Mouse (Mus musculus) liver (tissue): ENCODE measurements around the gene Ubr1.
"Not testable (repeated sequence)": the region's sequence is repeated elsewhere in the genome, so short reads cannot be mapped to it uniquely, and the experiment has no call there.

Source experiments
- DNase-seq: peaks from one replicate; pipeline ENCODE4 v3.0.0-alpha.2; 2020; ENCODE audit warnings: mixed read lengths

The Ubr1 gene

DNA sequence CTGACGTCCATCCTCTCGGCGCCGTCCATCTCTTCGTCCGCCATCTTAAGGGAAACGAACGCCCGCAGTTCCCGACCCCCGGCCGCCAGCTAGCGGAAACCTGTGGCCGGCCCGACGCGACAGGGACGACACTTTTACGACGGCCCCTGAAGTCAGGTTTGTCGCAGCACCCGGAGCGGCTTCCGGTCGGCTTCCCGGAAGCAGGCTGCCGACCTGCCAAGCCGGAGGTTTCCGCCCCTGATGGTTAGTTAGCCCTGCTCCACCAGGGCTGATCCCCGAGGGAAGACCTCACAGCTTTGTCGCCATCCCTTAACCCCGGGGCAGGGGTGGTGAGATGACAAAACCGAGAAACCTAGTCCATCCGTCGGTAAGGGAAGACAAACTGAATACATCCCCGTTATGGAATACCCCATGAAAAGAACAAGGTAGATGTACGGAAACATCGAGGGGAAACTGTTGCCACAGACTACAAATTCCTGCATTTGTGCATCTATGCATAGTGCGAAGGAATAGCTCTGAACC, at the start of gene Ubr1:
Ubr1 (minus strand) TSS at position 157 of the 522 bp plus-strand sequence.
- peak; percentile 91 for DNase-seq

DNA sequence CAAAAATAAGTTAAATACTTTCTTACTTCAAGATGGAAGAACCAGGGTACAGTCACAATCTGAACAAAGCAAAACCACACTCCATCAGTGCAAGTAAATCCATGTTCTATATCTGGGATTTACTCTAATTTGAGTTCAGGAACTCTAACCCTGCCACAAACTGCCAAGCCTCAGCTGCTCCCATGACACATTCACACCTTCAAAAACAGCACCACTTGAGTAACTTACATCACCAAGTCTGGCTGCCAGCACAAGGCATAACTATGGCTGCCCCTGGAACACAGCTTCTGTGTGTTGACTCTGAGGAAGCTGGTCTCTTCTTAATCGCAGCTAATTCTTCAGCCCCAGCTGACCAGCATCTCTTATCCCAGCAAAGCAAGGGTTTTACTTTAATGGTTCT, 46.6 kb upstream of the Ubr1 start:
- DNase-seq = no peak

DNA sequence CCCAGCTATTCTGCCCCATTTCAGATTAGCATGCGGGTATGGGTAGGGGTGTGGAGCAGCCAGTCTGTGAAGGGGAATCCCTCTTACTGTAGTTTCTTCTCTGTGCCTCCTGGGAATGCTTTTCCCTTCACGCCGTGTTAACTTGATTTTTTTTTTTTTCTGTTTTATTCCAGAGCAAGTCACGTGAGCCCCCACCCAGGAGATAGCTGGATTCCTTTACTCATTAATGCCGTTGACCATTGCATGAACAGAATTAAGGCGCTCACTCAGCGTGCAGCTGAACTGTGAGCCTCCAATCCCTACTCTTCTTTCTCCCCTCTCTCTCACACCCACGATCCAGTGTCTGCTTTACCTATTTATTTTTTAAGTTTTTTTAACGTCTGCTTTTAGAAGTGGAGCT, 45.7 kb upstream of the Ubr1 start:
- no peak for DNase-seq

DNA sequence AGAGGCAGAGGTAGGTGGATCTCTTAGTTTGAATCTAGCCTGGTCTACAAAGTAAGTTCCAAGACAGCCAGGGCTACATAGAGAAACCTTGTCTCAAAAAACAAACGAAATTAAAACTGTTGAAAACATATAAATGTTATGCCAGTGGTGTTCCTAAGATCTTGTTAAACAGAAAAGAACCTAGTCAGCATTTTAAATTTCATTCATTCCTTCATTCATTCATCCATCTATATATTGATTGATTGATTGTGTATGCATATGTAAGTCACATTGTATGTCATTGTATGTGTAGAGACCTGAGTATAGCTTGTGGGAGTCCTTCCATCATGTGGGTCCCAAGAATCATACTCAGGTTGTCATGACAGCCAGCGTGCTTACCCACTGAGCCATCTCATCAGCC, 45.0 kb upstream of the Ubr1 start:
- no peak for DNase-seq

DNA sequence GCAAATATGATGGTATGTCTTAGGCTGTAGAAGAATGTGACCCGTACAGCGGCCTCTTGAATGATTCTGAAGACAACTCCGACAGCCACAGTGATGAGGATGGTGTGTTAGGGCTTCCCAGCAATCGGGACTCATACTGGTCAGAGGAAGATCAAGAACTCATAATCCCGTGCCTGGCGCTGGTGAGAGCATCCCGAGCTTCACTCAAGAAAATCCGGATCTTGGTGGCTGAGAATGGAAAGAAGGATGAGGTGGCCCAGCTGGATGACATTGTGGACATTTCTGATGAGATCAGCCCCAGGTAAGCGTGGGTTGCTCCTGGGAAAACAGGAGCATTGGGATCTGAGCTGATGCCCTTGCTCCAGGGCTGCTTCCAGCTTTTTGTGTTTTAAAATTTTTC, 42.2 kb upstream of the Ubr1 start:
- no peak for DNase-seq

DNA sequence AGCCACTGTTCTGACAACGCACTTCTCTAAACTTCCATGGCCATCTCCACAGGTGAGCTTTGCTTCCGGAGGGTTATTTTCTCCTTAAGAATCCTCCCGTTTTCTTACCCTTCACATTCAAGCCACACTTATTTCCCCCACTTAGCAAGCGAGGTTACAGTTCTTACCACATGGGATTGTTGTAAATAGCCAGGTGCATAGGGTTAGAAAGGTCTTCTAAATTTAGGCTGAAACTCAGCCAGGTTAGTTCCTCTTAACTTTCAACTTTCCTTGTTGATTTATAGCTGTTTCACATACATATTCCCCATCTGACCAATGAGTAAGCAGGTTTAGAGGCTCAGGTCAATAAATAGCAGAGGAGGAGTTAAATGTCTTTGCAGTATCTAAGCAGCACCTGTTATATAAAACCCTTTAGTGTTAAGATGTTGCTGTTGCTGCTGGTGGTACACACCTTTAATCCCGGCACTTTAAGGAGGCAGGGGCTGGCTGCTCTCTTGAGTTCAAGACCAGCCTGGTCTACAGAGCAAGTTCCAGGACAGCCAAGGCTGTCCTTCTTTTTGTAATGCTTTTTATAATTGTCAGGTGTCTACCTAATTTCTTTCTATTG, 38.7 kb upstream of the Ubr1 start:
- DNase-seq = no peak

DNA sequence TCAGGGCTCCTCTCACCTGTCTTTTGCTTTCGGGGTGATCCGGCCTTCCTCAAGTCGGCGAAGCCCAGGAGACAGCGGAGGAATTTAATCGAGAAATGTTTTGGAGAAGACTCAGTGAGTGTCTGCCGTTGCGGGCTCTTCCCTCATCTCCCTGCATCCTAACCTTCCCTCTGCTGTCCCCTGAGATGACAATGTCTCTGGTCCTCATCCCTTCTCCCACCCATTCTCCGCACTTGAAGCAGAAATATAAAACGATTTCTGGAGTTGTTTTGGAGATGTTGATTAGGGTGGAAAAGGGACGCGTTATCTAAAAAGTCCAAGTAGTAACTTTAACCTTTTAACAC, 38.1 kb upstream of the Ubr1 start:
- DNase-seq = no peak

DNA sequence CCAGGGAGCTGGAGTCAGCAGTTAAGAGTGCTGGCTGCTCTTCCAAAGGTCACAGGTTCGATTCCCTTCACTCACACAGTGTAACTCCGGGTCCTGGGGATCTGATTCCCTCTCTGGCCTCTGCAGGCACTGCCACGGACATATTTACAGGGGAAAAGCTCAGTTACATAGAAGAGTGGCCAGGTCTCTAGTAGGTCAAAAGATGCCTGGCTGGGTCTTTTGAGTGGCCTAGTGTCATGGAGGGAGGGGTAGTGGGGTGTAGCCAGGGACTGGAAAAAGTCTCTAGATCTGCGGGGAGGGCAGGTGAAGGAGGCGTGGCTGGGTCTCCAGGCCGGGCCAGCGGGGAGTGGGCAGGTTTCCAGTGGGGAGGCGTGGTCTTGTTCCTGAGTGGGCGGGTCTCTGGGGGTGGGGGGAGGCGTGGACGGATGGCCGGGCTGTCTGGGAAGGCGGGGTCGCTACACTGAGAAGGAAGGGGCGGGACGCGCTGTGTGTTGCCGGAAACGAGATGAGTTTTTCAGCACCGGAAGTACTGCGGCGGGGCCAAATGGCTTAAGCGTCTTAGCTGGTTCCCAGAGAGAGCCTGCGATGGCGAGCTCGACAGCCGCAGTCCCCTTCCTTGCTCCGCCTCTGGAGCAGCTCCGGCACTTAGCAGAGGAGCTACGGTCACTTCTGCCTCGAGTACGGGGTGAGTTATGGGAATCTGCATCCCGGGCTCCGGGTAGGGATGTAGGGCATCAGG, 37.6 kb upstream of the Ubr1 start, which contains the start of gene Ccndbp1:
Ccndbp1 (plus strand) TSS at position 479 of the 739 bp plus-strand sequence.
- peak; percentile 96 for DNase-seq

DNA sequence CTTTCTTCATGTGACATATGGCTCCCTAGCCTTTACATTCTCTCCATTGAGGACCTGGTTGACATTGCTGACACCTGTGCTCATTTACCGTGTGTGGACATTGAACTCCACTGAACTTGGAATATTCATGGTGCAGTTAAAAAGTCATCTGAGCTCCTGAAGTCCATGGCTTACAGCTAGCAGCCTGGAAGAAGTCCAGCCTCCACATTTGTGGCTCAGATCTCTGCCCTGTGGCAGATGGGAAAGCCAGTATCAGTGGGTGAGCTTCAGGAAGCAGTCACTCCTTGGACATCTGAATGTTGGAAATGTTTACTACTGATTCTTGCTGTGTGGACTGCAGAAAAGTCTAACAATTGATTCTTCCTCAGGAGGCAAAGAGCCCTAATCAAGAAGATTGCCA, 36.5 kb upstream of the Ubr1 start:
- no peak for DNase-seq

DNA sequence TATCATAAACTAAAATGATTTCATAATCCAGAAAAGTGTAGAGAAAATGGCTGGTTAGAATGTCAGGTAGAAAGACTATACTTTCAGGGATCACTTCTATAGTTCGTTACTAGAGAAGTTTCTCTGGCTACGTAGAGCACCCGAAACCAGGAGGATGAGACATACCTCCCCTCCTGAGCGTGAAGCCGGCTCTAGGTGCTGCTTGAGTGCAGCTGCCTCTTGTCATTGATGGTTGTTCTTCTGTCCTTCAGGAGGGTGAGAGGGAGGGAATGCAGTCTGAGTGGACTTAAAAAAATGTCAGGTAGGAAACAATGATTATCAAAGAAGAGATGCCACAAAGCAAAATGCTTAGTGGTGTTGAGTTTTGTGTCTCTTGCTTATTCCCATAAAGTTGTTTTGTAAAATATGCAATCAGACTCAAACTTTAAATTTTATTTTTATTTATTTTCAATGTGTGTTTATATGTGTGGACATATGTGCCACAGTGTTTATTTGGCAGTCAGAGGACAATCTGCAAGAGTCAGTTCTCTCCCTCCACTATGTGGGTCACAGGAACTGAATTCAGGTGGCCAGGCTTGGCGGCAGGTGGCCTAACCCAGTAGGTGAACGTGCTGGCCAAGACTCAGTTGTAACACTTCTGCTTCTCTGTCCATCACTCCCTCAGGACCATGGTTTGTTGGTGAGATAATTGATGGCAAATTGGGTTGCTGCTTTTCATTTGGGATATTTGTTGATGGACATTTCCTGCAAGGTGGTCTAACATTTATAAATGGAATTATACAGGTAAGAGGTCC, 33.7 kb upstream of the Ubr1 start:
- no peak for DNase-seq

DNA sequence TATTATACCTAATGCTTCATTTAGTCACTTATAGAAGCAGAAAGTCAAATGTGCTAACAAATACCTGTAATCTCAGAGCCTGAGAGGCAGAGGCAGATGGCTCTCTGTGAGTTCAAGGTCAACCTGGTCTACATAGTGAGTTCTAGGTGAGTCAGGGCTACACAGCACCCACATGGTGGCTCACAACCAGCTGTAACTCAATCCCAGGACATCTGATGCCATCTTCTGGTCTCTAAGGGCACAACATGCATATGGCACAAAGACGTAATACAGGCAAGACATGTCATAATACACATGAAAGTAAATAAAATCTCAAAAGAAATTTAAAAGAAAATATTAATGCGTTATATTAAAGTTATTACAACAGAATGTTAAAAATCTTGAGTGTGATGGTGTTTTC, 33.1 kb upstream of the Ubr1 start:
- no peak for DNase-seq

DNA sequence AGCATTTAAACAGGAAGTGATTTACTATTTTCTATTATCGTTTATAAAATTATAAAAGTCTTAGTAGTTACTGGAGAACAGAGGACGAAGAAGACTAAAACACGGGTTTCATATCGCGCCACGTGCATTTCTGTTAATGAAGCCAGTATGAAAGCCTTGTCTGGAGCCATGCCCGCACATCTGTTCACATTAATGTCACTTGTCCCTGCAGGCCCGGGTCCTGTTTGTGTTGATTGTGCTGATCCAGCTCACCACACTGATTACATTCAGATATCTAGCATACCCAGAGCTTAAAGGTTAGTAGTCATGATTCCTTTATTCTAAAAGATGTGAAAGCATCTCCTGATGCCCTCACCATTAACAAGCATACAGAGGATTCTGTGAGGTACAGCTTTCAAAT, 28.3 kb upstream of the Ubr1 start:
- DNase-seq = peak; percentile 29

DNA sequence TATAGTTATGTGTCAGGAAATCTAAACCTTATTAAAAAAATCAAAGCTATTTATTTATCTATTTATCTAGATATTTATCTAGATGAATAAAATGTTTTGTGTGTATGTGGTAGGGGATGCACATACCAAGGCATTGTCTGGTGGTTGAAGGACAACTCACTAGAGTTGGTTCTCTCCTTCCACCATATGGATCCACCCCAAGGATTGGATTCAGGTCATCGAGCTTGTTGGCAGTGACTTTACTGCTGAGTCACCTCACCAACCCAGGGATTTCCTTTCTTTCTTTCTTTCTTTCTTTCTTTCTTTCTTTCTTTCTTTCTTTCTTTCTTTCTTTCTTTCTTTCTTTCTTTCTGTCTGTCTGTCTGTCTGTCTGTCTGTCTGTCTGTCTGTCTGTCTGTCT, 26.1 kb upstream of the Ubr1 start:
- DNase-seq = not testable (repeated sequence)

DNA sequence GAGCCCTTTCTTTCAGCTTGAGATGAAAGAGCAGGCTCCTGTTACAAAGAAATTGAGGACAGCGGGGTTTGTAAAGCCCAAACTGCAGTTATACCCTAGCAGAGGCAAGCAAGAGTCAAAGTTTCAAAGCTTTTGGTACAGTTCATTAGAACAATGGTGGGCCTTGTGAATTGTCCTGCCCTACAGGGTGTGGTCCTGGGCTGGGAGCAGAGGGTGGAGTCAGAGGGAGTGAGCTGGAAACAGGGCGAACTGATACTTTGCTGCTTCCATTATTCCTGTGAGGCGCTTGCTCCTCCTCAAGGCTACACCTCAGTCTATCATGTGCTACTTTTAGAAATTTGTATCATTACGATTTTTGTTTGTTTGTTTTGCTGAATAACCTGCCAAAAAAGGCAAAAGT, 20.7 kb upstream of the Ubr1 start:
- DNase-seq = no peak

DNA sequence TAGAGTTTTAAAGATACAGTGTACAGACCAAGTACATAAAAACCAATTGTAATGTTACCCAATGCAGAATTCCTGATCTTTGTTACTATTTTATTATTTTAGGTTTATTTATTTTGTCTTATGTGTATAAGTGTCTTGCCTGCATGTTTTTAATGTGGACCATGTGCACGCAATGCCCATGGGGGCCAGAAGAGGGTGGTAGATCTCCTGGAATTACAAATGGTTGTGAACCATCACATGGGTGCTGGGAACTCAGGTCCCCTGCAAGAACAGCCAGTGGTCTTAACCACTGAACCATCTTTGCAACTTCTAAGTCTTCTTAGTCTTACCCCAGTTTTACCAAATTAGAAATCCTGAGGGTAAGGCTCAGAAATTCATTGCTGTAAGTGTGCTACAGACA, 14.7 kb upstream of the Ubr1 start:
- DNase-seq = peak; percentile 42

DNA sequence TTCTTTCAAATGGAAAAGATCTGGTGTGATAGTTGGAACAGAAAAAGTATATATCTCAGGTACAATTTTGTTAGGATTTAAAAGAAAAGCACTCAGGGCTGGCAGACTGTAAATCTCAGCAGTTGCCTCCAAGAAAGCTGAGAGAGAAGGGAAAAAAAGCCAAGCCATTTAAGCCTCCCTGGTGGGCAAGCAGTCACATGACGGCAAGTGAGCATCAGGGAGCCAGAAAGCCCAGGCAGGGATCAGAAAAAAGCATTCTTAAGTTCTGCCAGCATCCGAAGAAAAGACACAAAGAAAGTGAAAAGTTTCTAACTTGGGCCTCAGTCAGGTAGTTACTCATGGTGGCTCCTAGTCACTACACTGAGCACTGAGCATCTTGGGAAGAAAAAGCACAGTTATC, 13.1 kb upstream of the Ubr1 start:
- DNase-seq = no peak

DNA sequence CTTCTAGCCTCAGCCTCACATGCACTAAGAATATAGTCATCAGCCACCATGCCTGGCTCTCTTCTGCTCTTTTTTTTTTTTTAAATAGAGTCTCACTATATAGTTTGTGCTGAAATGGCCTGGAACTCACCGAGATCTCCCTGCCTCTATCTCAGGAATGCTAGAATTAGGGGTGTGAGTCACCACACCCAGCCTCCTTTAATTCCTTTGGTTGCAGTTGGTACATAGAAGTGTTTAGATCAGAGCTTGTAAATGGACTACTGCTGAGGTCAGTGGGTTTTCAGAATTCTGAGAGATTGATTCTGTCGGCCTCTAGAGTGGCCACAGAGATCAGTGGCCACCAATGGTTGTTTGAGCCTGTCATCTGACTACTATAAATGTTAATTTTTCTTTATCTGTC, 10.3 kb upstream of the Ubr1 start:
- no peak for DNase-seq

DNA sequence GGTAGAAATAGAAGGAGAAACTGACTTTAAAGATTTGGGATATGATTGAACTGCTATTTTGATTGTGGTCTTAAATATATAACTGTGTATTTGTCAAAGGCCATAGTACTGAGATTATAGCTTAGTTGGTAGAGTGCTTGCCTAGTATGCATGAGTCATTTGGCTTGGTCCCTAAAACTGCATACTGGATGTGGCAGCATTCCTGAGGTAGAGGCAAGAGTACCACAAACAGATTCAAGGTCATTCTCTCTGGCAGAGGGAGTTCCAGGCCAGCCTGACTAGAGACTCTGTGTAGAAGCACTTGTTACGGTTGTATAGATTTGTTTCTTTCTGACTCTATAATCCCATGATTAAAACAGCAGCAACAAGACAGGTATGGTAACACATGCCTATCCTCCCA, 9.3 kb upstream of the Ubr1 start:
- no peak for DNase-seq

DNA sequence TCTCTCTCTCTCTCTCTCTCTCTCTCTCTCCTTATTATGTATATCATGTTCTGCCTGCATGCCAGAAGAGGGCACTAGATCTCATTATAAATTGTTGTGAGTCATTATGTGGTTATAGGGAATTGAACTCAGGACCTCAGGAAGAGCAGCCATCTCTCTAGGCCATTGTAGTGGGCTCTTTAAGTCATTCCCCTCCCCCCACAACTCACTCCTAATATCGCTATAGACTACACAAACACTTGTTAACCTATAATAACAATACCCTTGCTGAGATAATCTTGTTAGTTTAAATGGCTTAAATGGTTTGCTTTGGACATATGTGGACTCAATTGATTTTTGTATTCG, 8.2 kb upstream of the Ubr1 start:
- no peak for DNase-seq

DNA sequence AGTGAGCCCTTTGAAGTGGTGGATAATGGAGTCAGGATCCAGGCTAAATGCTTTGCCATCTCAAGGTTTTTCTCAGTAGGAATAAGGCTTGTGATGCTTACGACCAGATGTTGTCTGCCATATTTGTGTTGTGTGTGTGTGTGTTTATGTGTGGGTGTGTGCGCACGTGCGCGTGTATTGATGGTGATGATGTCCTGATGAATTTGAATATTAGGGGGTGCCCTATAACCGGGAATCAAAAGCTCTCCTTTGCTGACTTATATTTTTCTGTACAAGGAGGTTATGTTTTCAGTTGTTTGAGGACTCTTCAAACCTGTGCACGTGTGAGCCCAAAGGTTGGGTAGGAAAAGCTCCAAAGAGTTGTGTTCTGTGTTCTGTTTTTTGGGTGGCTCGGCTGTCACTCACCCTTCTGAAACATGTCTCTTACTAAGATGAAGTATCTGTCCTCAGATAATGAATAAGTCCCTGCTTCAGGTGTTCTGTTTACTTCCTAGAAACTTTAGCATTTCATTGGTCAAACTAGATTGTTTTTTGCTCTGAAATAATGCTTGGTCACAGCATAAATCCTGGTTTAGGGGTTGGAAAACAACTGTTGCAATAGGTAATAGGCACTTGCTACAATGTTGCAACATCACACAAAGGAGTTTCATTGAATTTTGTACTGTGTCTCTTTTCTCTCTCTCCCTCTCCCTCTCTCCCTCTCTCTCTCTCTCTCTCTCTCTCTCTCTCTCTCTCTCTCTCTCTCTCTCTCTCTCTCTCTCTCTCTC, 7.6 kb upstream of the Ubr1 start:
- DNase-seq = no peak

DNA sequence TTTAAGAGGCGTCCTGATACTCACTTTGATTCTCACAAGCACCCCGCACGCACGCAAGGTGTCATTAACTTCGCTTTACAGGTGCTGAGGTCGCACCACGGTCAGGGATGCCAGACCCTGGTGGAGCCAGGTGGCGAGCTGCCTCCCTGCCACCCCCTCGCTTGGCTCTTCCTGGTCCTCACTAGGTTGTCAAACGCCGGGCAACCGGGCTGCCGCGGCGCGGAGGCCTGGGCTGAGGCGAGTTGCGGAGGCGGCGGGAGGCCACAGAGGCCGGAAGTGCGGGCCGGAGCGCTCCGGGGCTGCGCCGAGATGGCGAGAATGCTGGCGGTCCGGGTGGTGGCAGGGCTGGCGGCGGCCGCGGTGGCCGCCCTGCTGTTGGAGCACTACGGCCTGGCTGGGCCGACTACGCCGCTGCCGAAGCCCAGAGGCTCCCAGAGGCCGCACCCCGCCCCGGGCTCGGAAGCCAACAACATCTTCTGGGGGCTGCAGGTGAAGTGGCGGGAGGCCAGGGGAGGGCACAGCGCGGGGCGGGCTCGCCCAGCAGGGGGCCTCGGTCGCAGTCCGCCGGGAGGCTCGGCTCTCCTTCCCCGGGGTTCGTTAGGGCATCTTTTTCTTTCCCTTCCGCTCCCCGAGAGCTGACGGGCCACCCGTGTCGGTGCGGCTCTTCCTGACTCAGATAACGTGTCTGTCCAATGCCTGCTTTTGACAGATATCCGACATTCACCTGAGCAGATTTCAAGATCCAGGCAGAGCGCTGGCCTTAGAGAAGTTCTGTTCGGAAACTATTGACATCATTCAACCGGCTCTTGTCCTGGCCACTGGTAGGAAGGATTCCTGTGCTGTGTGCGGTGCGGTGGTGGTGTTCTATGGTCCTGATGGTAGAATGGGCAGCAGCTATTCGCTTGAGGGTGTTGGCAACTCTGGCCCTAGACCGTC, 6.7 kb upstream of the Ubr1 start, which contains the start of gene Tmem62:
Tmem62 (plus strand) TSS at position 28 of the 936 bp plus-strand sequence.
- peak; percentile 80 for DNase-seq

DNA sequence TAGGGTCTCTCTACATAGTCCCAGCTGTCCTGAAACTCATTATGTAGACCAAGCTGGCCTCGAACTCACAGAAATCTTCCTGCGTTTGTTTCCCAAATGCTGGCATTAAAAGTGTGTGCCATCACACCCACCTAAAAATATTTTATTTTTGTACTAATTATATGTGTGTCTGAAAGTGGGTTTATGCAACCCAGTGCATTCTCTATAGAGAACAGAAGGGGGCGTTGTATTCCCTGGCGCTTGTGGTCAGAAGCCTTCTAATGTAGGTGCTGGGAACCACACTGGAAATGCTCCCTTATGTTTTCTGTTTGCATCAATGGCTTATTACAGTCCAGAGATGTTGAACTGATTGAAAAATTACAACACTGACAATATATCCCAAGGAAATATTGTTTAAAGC, 5.8 kb upstream of the Ubr1 start:
- peak; percentile 16 for DNase-seq
